Mouse (Mus musculus): ENCODE data around the gene Fam184b. TPM values are rescaled to one million over a fixed set of nuclear protein-coding genes. Genes with fewer than 3 reads are reported as not detected.

The Fam184b gene
- polyA plus RNA-seq, 1 experiment from 2014 or later: 1.9 TPM

GRCm38 (mm10) chr5:45493191-45494092, 146.0 kb downstream of the Fam184b start, which contains the start of gene Lap3:
Gene Lap3 (plus strand): TSS chr5:45493374.
- ATAC-seq (ENCODE audit: low FRiP score, low TSS enrichment): peak; percentile 95

DNA sequence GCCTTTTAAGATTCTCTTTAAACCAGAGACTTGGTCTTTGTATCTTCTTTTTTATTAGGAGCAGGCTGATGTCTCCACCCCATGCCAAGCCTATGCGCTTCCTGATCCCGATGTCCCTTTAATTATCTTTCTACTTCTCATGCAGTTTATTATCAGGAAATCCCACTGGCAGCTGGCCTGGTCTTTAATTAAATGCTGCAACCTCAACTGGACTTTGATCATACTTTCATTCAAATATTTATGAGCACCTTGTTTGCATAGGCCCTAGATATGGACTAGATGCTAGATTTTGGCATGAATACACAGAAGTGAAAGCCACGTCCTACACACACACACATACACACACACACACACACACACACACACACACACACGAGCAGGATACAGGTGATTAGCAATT, 147.6 kb downstream of the Fam184b start:
- Histone ChIP-seq H3K4me1 (ENCODE audit: control insufficient read depth, insufficient read depth, low read length) (peaks cover 14% of the 10 kb centered on the region), H3K4me2 (replicated peaks; ENCODE audit: low read depth, low read length) (no peak overlapping the region), H3K36me3 (ENCODE audit: control insufficient read depth, insufficient read depth, low read length) (peaks cover 12% of the 10 kb centered on the region), H3K9me3 (ENCODE audit: control insufficient read depth, low read length) (no peaks in the 10 kb centered on the region), H3K4me3 (ENCODE audit: low read length) (no peak overlapping the region), H3K9ac (ENCODE audit: low read depth, low read length) (no peak overlapping the region), H3K27me3 (ENCODE audit: control insufficient read depth, insufficient read depth, low read length) (no peaks in the 10 kb centered on the region), H3K27ac (ENCODE audit: low read depth, low read length) (no peak overlapping the region)
- no peak for ATAC-seq (ENCODE audit: low FRiP score, low TSS enrichment)
- 65% methylated on average over 4 of the region's 4 CpGs for WGBS

More at GRCm38 (mm10) chr5:45493191-45494092, 146.0 kb downstream of the Fam184b start, which contains the start of gene Lap3:
- Histone ChIP-seq H3K4me1 (ENCODE audit: control insufficient read depth, insufficient read depth, low read length) (peaks cover 14% of the 10 kb centered on the region), H3K4me3 (ENCODE audit: low read length) (peak within 1 kb of the TSS; percentile 66), H3K27ac (ENCODE audit: low read depth, low read length) (peak within 1 kb of the TSS; percentile 60; the same call in 1 of the 2 replicates), H3K9ac (ENCODE audit: low read depth, low read length) (peak within 1 kb of the TSS; percentile 67), H3K9me3 (ENCODE audit: control insufficient read depth, low read length) (no peaks in the 10 kb centered on the region), H3K36me3 (ENCODE audit: control insufficient read depth, insufficient read depth, low read length) (peaks cover 28% of the 10 kb centered on the region), H3K4me2 (replicated peaks; ENCODE audit: low read depth, low read length) (peak within 1 kb of the TSS; percentile 74), H3K27me3 (ENCODE audit: control insufficient read depth, insufficient read depth, low read length) (no peaks in the 10 kb centered on the region)
- WGBS: under 1% methylated on average over 77 of the region's 78 CpGs

GRCm38 (mm10) chr5:45483654-45484053, 155.8 kb downstream of the Fam184b start:
- no peak for ATAC-seq (ENCODE audit: low FRiP score, low TSS enrichment)
- H3K36me3 ChIP-seq (ENCODE audit: control insufficient read depth, insufficient read depth, low read length): no peaks in the 10 kb centered on the region
- whole genome bisulfite sequencing: 85% methylated on average over 1 of the region's 1 CpGs

GRCm38 (mm10) chr5:45482607-45483006, 156.8 kb downstream of the Fam184b start:
- no peaks in the 10 kb centered on the region for H3K4me1 ChIP-seq (ENCODE audit: control insufficient read depth, insufficient read depth, low read length)
- ATAC-seq (ENCODE audit: low FRiP score, low TSS enrichment): no peak
- no peak overlapping the region for H3K4me3 ChIP-seq (ENCODE audit: low read length)
- H3K9me3 ChIP-seq (ENCODE audit: control insufficient read depth, low read length): no peaks in the 10 kb centered on the region
- WGBS: 65% methylated on average over 3 of the region's 3 CpGs
- no peaks in the 10 kb centered on the region for H3K27me3 ChIP-seq (ENCODE audit: control insufficient read depth, insufficient read depth, low read length)
- no peak overlapping the region for H3K9ac ChIP-seq (ENCODE audit: low read depth, low read length)
- H3K27ac ChIP-seq (ENCODE audit: low read depth, low read length): no peak overlapping the region
- no peaks in the 10 kb centered on the region for H3K36me3 ChIP-seq (ENCODE audit: control insufficient read depth, insufficient read depth, low read length)
- no peak overlapping the region for H3K4me2 ChIP-seq (replicated peaks; ENCODE audit: low read depth, low read length)

More at GRCm38 (mm10) chr5:45483654-45484053, 155.8 kb downstream of the Fam184b start:
- no peaks in the 10 kb centered on the region for H3K9me3 ChIP-seq (ENCODE audit: control insufficient read depth, low read length)
- H3K4me2 ChIP-seq (replicated peaks; ENCODE audit: low read depth, low read length): no peak overlapping the region
- H3K9ac ChIP-seq (ENCODE audit: low read depth, low read length): no peak overlapping the region
- H3K4me1 ChIP-seq (ENCODE audit: control insufficient read depth, insufficient read depth, low read length): no peaks in the 10 kb centered on the region
- H3K4me3 ChIP-seq (ENCODE audit: low read length): no peak overlapping the region
- no peak overlapping the region for H3K27ac ChIP-seq (ENCODE audit: low read depth, low read length)
- no peaks in the 10 kb centered on the region for H3K27me3 ChIP-seq (ENCODE audit: control insufficient read depth, insufficient read depth, low read length)

DNA sequence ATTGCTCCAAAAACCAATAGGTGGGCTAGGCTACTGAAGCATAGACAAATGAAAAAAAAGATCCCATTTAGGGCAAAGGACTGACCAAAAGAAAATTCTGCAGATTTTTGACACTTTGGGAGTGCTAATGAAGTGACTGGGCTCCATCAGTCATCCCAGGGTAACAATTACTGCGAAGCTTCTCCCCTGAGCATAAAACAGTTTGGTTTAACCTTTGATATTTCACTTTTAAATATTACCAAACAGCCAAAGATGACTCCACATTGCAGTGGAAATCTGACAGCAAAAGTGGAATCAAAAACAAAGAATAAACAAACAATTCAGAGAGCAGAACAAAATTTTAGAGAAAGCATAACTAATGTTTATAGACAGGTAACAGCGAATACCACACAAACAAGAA, 158.3 kb downstream of the Fam184b start:
- Histone ChIP-seq H3K36me3 (ENCODE audit: control insufficient read depth, insufficient read depth, low read length) (no peaks in the 10 kb centered on the region), H3K9ac (ENCODE audit: low read depth, low read length) (no peak overlapping the region), H3K27ac (ENCODE audit: low read depth, low read length) (no peak overlapping the region), H3K4me1 (ENCODE audit: control insufficient read depth, insufficient read depth, low read length) (0 out of 2 replicates have a peak, but pooled peaks cover 5% of the 10 kb centered on the region), H3K4me2 (replicated peaks; ENCODE audit: low read depth, low read length) (no peak overlapping the region), H3K27me3 (ENCODE audit: control insufficient read depth, insufficient read depth, low read length) (no peaks in the 10 kb centered on the region), H3K4me3 (ENCODE audit: low read length) (no peak overlapping the region), H3K9me3 (ENCODE audit: control insufficient read depth, low read length) (no peaks in the 10 kb centered on the region)
- 82% methylated on average over 2 of the region's 2 CpGs for WGBS
- no peak for ATAC-seq (ENCODE audit: low FRiP score, low TSS enrichment)

- WGBS: 84% methylated on average over 1 of the region's 1 CpGs
- H3K27ac ChIP-seq (ENCODE audit: low read depth, low read length): no peak overlapping the region
- ATAC-seq (ENCODE audit: low FRiP score, low TSS enrichment): no peak
- no peak overlapping the region for H3K4me2 ChIP-seq (replicated peaks; ENCODE audit: low read depth, low read length)
- no peak overlapping the region for H3K4me3 ChIP-seq (ENCODE audit: low read length)
- H3K4me1 ChIP-seq (ENCODE audit: control insufficient read depth, insufficient read depth, low read length): 0 out of 2 replicates have a peak, but pooled peaks cover 5% of the 10 kb centered on the region
- H3K36me3 ChIP-seq (ENCODE audit: control insufficient read depth, insufficient read depth, low read length): no peaks in the 10 kb centered on the region
- no peaks in the 10 kb centered on the region for H3K27me3 ChIP-seq (ENCODE audit: control insufficient read depth, insufficient read depth, low read length)
- H3K9me3 ChIP-seq (ENCODE audit: control insufficient read depth, low read length): no peaks in the 10 kb centered on the region
- H3K9ac ChIP-seq (ENCODE audit: low read depth, low read length): no peak overlapping the region
These were observed 159.3 kb downstream of the Fam184b start for GRCm38 (mm10) chr5:45480066-45480465.

Other genes with a start within 250 kb of the Fam184b start
- 134 and 146 TPM in 2 replicates for gene Qdpr, start 189.4 kb downstream of the Fam184b start, polyA plus RNA-seq (2014; fragmentation: Nextera tagmentation; extraction: Ambion mirVana)
- gene Clrn2, start 185.9 kb downstream of the Fam184b start, polyA plus RNA-seq (2014; fragmentation: Nextera tagmentation; extraction: Ambion mirVana): not detected in 2 replicates
- 88.3 and 112 TPM in 2 replicates for gene Lap3, start 146.2 kb downstream of the Fam184b start, polyA plus RNA-seq (2014; fragmentation: Nextera tagmentation; extraction: Ambion mirVana)
- gene Med28, start 119.4 kb downstream of the Fam184b start, polyA plus RNA-seq (2014; fragmentation: Nextera tagmentation; extraction: Ambion mirVana): 265 and 309 TPM in 2 replicates
- 54.3 and 71.0 TPM in 2 replicates for gene Ncapg, start 30.3 kb upstream of the Fam184b start, polyA plus RNA-seq (2014; fragmentation: Nextera tagmentation; extraction: Ambion mirVana)
- 30.8 and 42.7 TPM in 2 replicates for gene Lcorl, start 218.0 kb upstream of the Fam184b start, polyA plus RNA-seq (2014; fragmentation: Nextera tagmentation; extraction: Ambion mirVana)